Mouse (Mus musculus) limb, embryonic 11.5 days (tissue): ENCODE results near the gene Angptl7. TPM values are rescaled to one million over a fixed set of nuclear protein-coding genes. Genes with fewer than 3 reads are reported as not detected.

ENCODE experiments used
- ATAC-seq: fragments of 200-750 bp; cut with Nextera tagmentation; 2 replicates; pipeline ENCODE4 v1.8.0; 2017; ENCODE audit warnings: low read depth; ENCODE audit not compliant: insufficient number of reproducible peaks, low FRiP score, low TSS enrichment
- DNase-seq: peaks from one replicate; pipeline ENCODE4 v3.0.0-alpha.2; 2015; ENCODE audit warnings: low spot score
- H3K27ac ChIP-seq: fragments of 300-500 bp; sonication (generic); replicated peaks from 2 replicates; pipeline ENCODE4 v1.5.1; 2014; ENCODE audit warnings: low read depth, mild to moderate bottlenecking, low read length
- H3K27me3 ChIP-seq: fragments of 300-500 bp; sonication (generic); 2 replicates; pipeline ENCODE4 v1.6.1; 2014; ENCODE audit warnings: mild to moderate bottlenecking, low read length, mixed read lengths; ENCODE audit not compliant: control insufficient read depth, insufficient read depth
- H3K36me3 ChIP-seq: fragments of 300-500 bp; sonication (generic); 2 replicates; pipeline ENCODE4 v1.6.1; 2014; ENCODE audit warnings: mild to moderate bottlenecking, low read length, moderate library complexity, mixed read lengths; ENCODE audit not compliant: control insufficient read depth, insufficient read depth
- H3K4me1 ChIP-seq: fragments of 300-500 bp; sonication (generic); 2 replicates; pipeline ENCODE4 v1.6.1; 2014; ENCODE audit warnings: low read length, mixed read lengths; ENCODE audit not compliant: control insufficient read depth, insufficient read depth
- H3K4me2 ChIP-seq: fragments of 300-500 bp; sonication (generic); 2 replicates; pipeline ENCODE4 v1.6.1; 2014; ENCODE audit warnings: low read depth, mild to moderate bottlenecking, moderate library complexity; ENCODE audit not compliant: severe bottlenecking
- H3K4me3 ChIP-seq: fragments of 300-500 bp; sonication (generic); 2 replicates; pipeline ENCODE4 v1.5.1; 2014; ENCODE audit warnings: low read depth, low read length
- H3K9ac ChIP-seq: fragments of 300-500 bp; sonication (generic); 2 replicates; pipeline ENCODE4 v1.6.1; 2014; ENCODE audit warnings: mild to moderate bottlenecking, low read length
- H3K9me3 ChIP-seq: fragments of 300-500 bp; sonication (generic); 2 replicates; pipeline ENCODE4 v1.6.1; 2016; ENCODE audit warnings: low read length; ENCODE audit not compliant: control insufficient read depth
- WGBS: fragments of 180-500 bp; shearing (Covaris S2); extraction: QIAGEN DNeasy Blood & Tissue Kit; methylation state at CpG from one replicate; pipeline ENCODE4 v1.1.7; 2014; 5-methylcytosine and 5-hydroxymethylcytosine counted together
- polyA plus RNA-seq: library from polyadenylated mRNA; unstranded; fragments of >200 nt; fragmentation: Nextera tagmentation; extraction: Ambion mirVana; gene quantifications from 2 replicates; pipeline ENCODE4 v1.2.1, GENCODE M21; 2014

The Angptl7 gene
- polyA plus RNA-seq, 1 experiment from 2014 or later = 0.11 TPM

- no peak overlapping the region for H3K4me2 ChIP-seq
- H3K36me3 ChIP-seq = peaks cover 23% of the 10 kb centered on the region
- no peak overlapping the region for H3K9ac ChIP-seq
- DNase-seq = no peak
- H3K27ac ChIP-seq = no peak overlapping the region
- H3K27me3 ChIP-seq = no peaks in the 10 kb centered on the region
- H3K4me3 ChIP-seq = no peak overlapping the region
- WGBS = 89% methylated on average over 10 of the region's 10 CpGs
- H3K9me3 ChIP-seq = no peaks in the 10 kb centered on the region
- no peaks in the 10 kb centered on the region for H3K4me1 ChIP-seq
- no peak for ATAC-seq
These were observed 27.1 kb upstream of the Angptl7 start for GRCm38 (mm10) chr4:148527158-148527910.

GRCm38 (mm10) chr4:148523538-148523937 is 23.3 kb upstream of the Angptl7 start:
- WGBS = 63% methylated on average over 7 of the region's 7 CpGs
- H3K27ac ChIP-seq = no peak overlapping the region
- no peak overlapping the region for H3K9ac ChIP-seq
- DNase-seq (no peak), ATAC-seq (no peak)
- H3K36me3 ChIP-seq = peaks cover 17% of the 10 kb centered on the region
- no peaks in the 10 kb centered on the region for H3K27me3 ChIP-seq
- no peak overlapping the region for H3K4me3 ChIP-seq
- no peaks in the 10 kb centered on the region for H3K9me3 ChIP-seq
- no peaks in the 10 kb centered on the region for H3K4me1 ChIP-seq
- H3K4me2 ChIP-seq = no peak overlapping the region

GRCm38 (mm10) chr4:148518235-148518795 is 18.1 kb upstream of the Angptl7 start:
- H3K4me2 ChIP-seq = no peak overlapping the region
- DNase-seq (no peak), ATAC-seq (no peak)
- H3K27me3 ChIP-seq = no peaks in the 10 kb centered on the region
- H3K4me1 ChIP-seq = no peaks in the 10 kb centered on the region
- no peaks in the 10 kb centered on the region; the same call in 1 of the 2 replicates for H3K9me3 ChIP-seq
- H3K9ac ChIP-seq = no peak overlapping the region
- no peak overlapping the region for H3K4me3 ChIP-seq
- H3K36me3 ChIP-seq = peaks cover 14% of the 10 kb centered on the region
- no peak overlapping the region for H3K27ac ChIP-seq
- WGBS = 29% methylated on average over 5 of the region's 5 CpGs

- Histone ChIP-seq H3K4me3 (no peak overlapping the region), H3K9ac (no peak overlapping the region), H3K36me3 (peaks cover 14% of the 10 kb centered on the region), H3K27ac (no peak overlapping the region), H3K27me3 (no peaks in the 10 kb centered on the region), H3K4me2 (no peak overlapping the region), H3K9me3 (no peaks in the 10 kb centered on the region; the same call in 1 of the 2 replicates), H3K4me1 (no peaks in the 10 kb centered on the region)
- ATAC-seq = no peak
- DNase-seq = no peak
- WGBS = 57% methylated on average over 4 of the region's 4 CpGs
These were observed 17.5 kb upstream of the Angptl7 start for GRCm38 (mm10) chr4:148517809-148518208.

- ATAC-seq = no peak
- Histone ChIP-seq H3K36me3 (peaks cover 16% of the 10 kb centered on the region; the same call in 1 of the 2 replicates), H3K4me3 (no peak overlapping the region), H3K27ac (no peak overlapping the region), H3K9me3 (no peaks in the 10 kb centered on the region; the same call in 1 of the 2 replicates), H3K9ac (no peak overlapping the region), H3K27me3 (no peaks in the 10 kb centered on the region), H3K4me2 (no peak overlapping the region), H3K4me1 (no peaks in the 10 kb centered on the region)
- no peak for DNase-seq
- 94% methylated on average over 2 of the region's 2 CpGs for WGBS
These were observed 15.1 kb upstream of the Angptl7 start for GRCm38 (mm10) chr4:148515313-148515712.

GRCm38 (mm10) chr4:148513021-148513559 is 12.8 kb upstream of the Angptl7 start:
- ATAC-seq (no peak), DNase-seq (no peak)
- WGBS = 76% methylated on average over 6 of the region's 6 CpGs

GRCm38 (mm10) chr4:148511334-148511733 is 11.1 kb upstream of the Angptl7 start:
- WGBS = 91% methylated on average over 4 of the region's 4 CpGs
- ATAC-seq (no peak), DNase-seq (no peak)
- H3K27me3 ChIP-seq = no peaks in the 10 kb centered on the region
- no peaks in the 10 kb centered on the region; the same call in 1 of the 2 replicates for H3K9me3 ChIP-seq
- H3K4me2 ChIP-seq = no peak overlapping the region
- H3K9ac ChIP-seq = no peak overlapping the region
- H3K4me3 ChIP-seq = no peak overlapping the region
- H3K36me3 ChIP-seq = peaks cover 18% of the 10 kb centered on the region
- no peak overlapping the region for H3K27ac ChIP-seq
- H3K4me1 ChIP-seq = no peaks in the 10 kb centered on the region

More at GRCm38 (mm10) chr4:148513021-148513559, 12.8 kb upstream of the Angptl7 start:
- Histone ChIP-seq H3K36me3 (peaks cover 21% of the 10 kb centered on the region), H3K27me3 (no peaks in the 10 kb centered on the region), H3K4me2 (no peak overlapping the region), H3K4me3 (no peak overlapping the region), H3K4me1 (no peaks in the 10 kb centered on the region), H3K9me3 (no peaks in the 10 kb centered on the region; the same call in 1 of the 2 replicates), H3K27ac (no peak overlapping the region), H3K9ac (no peak overlapping the region)

- Histone ChIP-seq H3K27me3 (no peaks in the 10 kb centered on the region), H3K4me1 (no peaks in the 10 kb centered on the region), H3K9ac (no peak overlapping the region), H3K9me3 (no peaks in the 10 kb centered on the region; the same call in 1 of the 2 replicates), H3K4me2 (no peak overlapping the region), H3K36me3 (peaks cover 16% of the 10 kb centered on the region), H3K27ac (no peak overlapping the region), H3K4me3 (no peak overlapping the region)
- WGBS = 81% methylated on average over 4 of the region's 4 CpGs
- no peak for DNase-seq
- ATAC-seq = no peak
These were observed 10.4 kb upstream of the Angptl7 start for GRCm38 (mm10) chr4:148510691-148511090.
